Mouse (Mus musculus) spleen, embryonic (tissue): ENCODE results near the gene Arhgef3.

Experiments used
- CTCF ChIA-PET: fragments of 350-600 bp; sonication (Branson Sonifier 250); formaldehyde crosslinking; loops from one replicate; lab custom pipeline; 2022; lab: Charles Lee

Arhgef3 gene

GRCm38 (mm10) chr14:27253391-27253790 is 138.7 kb downstream of the Arhgef3 start:
- CTCF ChIA-PET = interaction anchor here (0.6 kb wide), 1 partner anchor 81 kb away, joined by 15 read pairs; no protein-coding TSS in a partner anchor

GRCm38 (mm10) chr14:27262349-27262748 is 147.7 kb downstream of the Arhgef3 start:
- CTCF ChIA-PET = no interaction called here

- CTCF ChIA-PET = no interaction called here
Observed at GRCm38 (mm10) chr14:27266601-27267000, 151.9 kb downstream of the Arhgef3 start.

- CTCF ChIA-PET = no interaction called here
Observed at GRCm38 (mm10) chr14:27268137-27268536, 153.4 kb downstream of the Arhgef3 start.

GRCm38 (mm10) chr14:27268986-27269700 is 154.4 kb downstream of the Arhgef3 start:
- CTCF ChIA-PET = interaction anchor here (0.5 kb wide), 1 partner anchor 161 kb away, joined by 4 read pairs; no protein-coding TSS in a partner anchor

- CTCF ChIA-PET = interaction anchor here (0.6 kb wide), 1 partner anchor 34 kb away, joined by 3 read pairs; no protein-coding TSS in a partner anchor
Observed at GRCm38 (mm10) chr14:27269836-27270235, 155.1 kb downstream of the Arhgef3 start.

- CTCF ChIA-PET = interaction anchor here (0.6 kb wide), 1 partner anchor 33 kb away, joined by 3 read pairs; no protein-coding TSS in a partner anchor
Observed at GRCm38 (mm10) chr14:27270466-27270865, 155.8 kb downstream of the Arhgef3 start.

- CTCF ChIA-PET = no interaction called here
Observed at GRCm38 (mm10) chr14:27271371-27272071, 156.8 kb downstream of the Arhgef3 start.

- CTCF ChIA-PET = no interaction called here
Observed at GRCm38 (mm10) chr14:27272072-27272834, 157.6 kb downstream of the Arhgef3 start.

GRCm38 (mm10) chr14:27272835-27273138 is 158.1 kb downstream of the Arhgef3 start:
- CTCF ChIA-PET = no interaction called here

- CTCF ChIA-PET = no interaction called here
Observed at GRCm38 (mm10) chr14:27273169-27273568, 158.5 kb downstream of the Arhgef3 start.

GRCm38 (mm10) chr14:27277259-27277658 is 162.6 kb downstream of the Arhgef3 start:
- CTCF ChIA-PET = no interaction called here

GRCm38 (mm10) chr14:27280201-27280890 is 165.6 kb downstream of the Arhgef3 start:
- CTCF ChIA-PET = no interaction called here

- CTCF ChIA-PET = no interaction called here
Observed at GRCm38 (mm10) chr14:27283956-27284355, 169.3 kb downstream of the Arhgef3 start.

GRCm38 (mm10) chr14:27286202-27286601 is 171.5 kb downstream of the Arhgef3 start:
- CTCF ChIA-PET = no interaction called here

GRCm38 (mm10) chr14:27289053-27289452 is 174.4 kb downstream of the Arhgef3 start:
- CTCF ChIA-PET = no interaction called here

GRCm38 (mm10) chr14:27292101-27292500 is 177.4 kb downstream of the Arhgef3 start:
- CTCF ChIA-PET = no interaction called here

- CTCF ChIA-PET = no interaction called here
Observed at GRCm38 (mm10) chr14:27295821-27296220, 181.1 kb downstream of the Arhgef3 start.

- CTCF ChIA-PET = no interaction called here
Observed at GRCm38 (mm10) chr14:27296987-27297386, 182.3 kb downstream of the Arhgef3 start.

GRCm38 (mm10) chr14:27298875-27299274 is 184.2 kb downstream of the Arhgef3 start:
- CTCF ChIA-PET = no interaction called here

- CTCF ChIA-PET = no interaction called here
Observed at GRCm38 (mm10) chr14:27299705-27300104, 185.0 kb downstream of the Arhgef3 start.
